Mouse (Mus musculus): ENCODE results near the gene Cux2. TPM values are rescaled to one million over a fixed set of nuclear protein-coding genes. Genes with fewer than 3 reads are reported as not detected.

Cux2 gene
- polyA plus RNA-seq, 1 experiment from 2014 or later, result 1.5 TPM

- Histone ChIP-seq H3K27ac (ENCODE audit: low read depth, low read length) (no peak overlapping the region), H3K4me1 (replicated peaks; ENCODE audit: control insufficient read depth, insufficient read depth, low read length) (0 out of 2 replicates have a peak, but pooled peaks cover 3% of the 10 kb centered on the region), H3K27me3 (replicated peaks; ENCODE audit: control insufficient read depth, insufficient read depth, low read length) (peaks cover 39% of the 10 kb centered on the region), H3K9me3 (ENCODE audit: control insufficient read depth) (no peaks in the 10 kb centered on the region), H3K4me3 (ENCODE audit: low read depth, low read length) (peak overlapping the region; percentile 70; the same call in 1 of the 2 replicates), H3K9ac (ENCODE audit: low read depth, low read length) (no peak overlapping the region), H3K4me2 (replicated peaks; ENCODE audit: low read depth) (peak overlapping the region; percentile 89; the same call in 1 of the 2 replicates), H3K36me3 (ENCODE audit: control insufficient read depth, insufficient read depth) (no peaks in the 10 kb centered on the region)
- WGBS, result 12% methylated on average over 20 of the region's 20 CpGs
- no peak for TF ChIP-seq CTCF (IDR thresholded peaks at IDR 0.05; ENCODE audit: low read depth)
- ATAC-seq, result no peak
Measured at GRCm38 (mm10) chr5:122048252-122048651, 1.6 kb downstream of the Cux2 start.

GRCm38 (mm10) chr5:122047791-122048190, 2.1 kb downstream of the Cux2 start:
- Histone ChIP-seq H3K27me3 (replicated peaks; ENCODE audit: control insufficient read depth, insufficient read depth, low read length) (peaks cover 36% of the 10 kb centered on the region), H3K4me3 (ENCODE audit: low read depth, low read length) (no peak overlapping the region), H3K9me3 (ENCODE audit: control insufficient read depth) (no peaks in the 10 kb centered on the region), H3K4me1 (replicated peaks; ENCODE audit: control insufficient read depth, insufficient read depth, low read length) (0 out of 2 replicates have a peak, but pooled peaks cover 3% of the 10 kb centered on the region), H3K27ac (ENCODE audit: low read depth, low read length) (no peak overlapping the region), H3K9ac (ENCODE audit: low read depth, low read length) (no peak overlapping the region), H3K36me3 (ENCODE audit: control insufficient read depth, insufficient read depth) (no peaks in the 10 kb centered on the region), H3K4me2 (replicated peaks; ENCODE audit: low read depth) (no peak overlapping the region)
- no peak for ATAC-seq
- no peak for TF ChIP-seq CTCF (IDR thresholded peaks at IDR 0.05; ENCODE audit: low read depth)
- 59% methylated on average over 5 of the region's 5 CpGs for WGBS

DNA sequence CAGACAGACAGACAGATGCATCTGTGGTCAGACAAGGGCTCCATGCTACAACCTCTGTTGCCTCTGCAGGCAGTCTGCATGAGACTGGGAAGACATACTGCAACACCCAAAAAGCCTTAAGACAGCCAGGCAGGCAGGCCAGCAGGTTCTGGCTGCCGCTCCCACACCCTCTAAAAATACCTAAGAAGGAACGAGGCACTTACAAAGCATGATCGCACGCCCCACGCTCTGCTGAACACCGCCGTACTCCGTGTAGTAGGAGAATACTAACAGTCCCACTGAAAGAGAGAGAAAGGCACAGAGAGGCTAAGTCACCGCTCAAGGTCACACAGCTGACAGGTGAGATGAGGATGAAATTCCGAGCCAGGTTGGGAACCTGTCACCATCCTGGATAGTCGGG, 6.3 kb downstream of the Cux2 start:
- no peak for ATAC-seq
- Histone ChIP-seq H3K9ac (ENCODE audit: low read depth, low read length) (no peak overlapping the region), H3K9me3 (ENCODE audit: control insufficient read depth) (no peaks in the 10 kb centered on the region), H3K27me3 (replicated peaks; ENCODE audit: control insufficient read depth, insufficient read depth, low read length) (peaks cover 16% of the 10 kb centered on the region), H3K4me3 (ENCODE audit: low read depth, low read length) (no peak overlapping the region), H3K36me3 (ENCODE audit: control insufficient read depth, insufficient read depth) (no peaks in the 10 kb centered on the region), H3K27ac (ENCODE audit: low read depth, low read length) (no peak overlapping the region), H3K4me2 (replicated peaks; ENCODE audit: low read depth) (no peak overlapping the region), H3K4me1 (replicated peaks; ENCODE audit: control insufficient read depth, insufficient read depth, low read length) (no peaks in the 10 kb centered on the region)
- 83% methylated on average over 11 of the region's 11 CpGs for WGBS
- TF ChIP-seq CTCF (IDR thresholded peaks at IDR 0.05; ENCODE audit: low read depth), result no peak

- TF ChIP-seq CTCF (IDR thresholded peaks at IDR 0.05; ENCODE audit: low read depth), result no peak
- Histone ChIP-seq H3K4me2 (replicated peaks; ENCODE audit: low read depth) (no peak overlapping the region), H3K9me3 (ENCODE audit: control insufficient read depth) (no peaks in the 10 kb centered on the region), H3K36me3 (ENCODE audit: control insufficient read depth, insufficient read depth) (no peaks in the 10 kb centered on the region), H3K9ac (ENCODE audit: low read depth, low read length) (no peak overlapping the region), H3K4me3 (ENCODE audit: low read depth, low read length) (no peak overlapping the region), H3K4me1 (replicated peaks; ENCODE audit: control insufficient read depth, insufficient read depth, low read length) (no peaks in the 10 kb centered on the region), H3K27ac (ENCODE audit: low read depth, low read length) (no peak overlapping the region), H3K27me3 (replicated peaks; ENCODE audit: control insufficient read depth, insufficient read depth, low read length) (no peaks in the 10 kb centered on the region)
- ATAC-seq, result no peak
- 68% methylated on average over 5 of the region's 5 CpGs for WGBS
Measured at GRCm38 (mm10) chr5:122035278-122035677, 14.6 kb downstream of the Cux2 start.

- H3K36me3 ChIP-seq (ENCODE audit: control insufficient read depth, insufficient read depth), result no peaks in the 10 kb centered on the region
- no peak overlapping the region for H3K4me3 ChIP-seq (ENCODE audit: low read depth, low read length)
- no peaks in the 10 kb centered on the region for H3K9me3 ChIP-seq (ENCODE audit: control insufficient read depth)
- no peaks in the 10 kb centered on the region for H3K4me1 ChIP-seq (replicated peaks; ENCODE audit: control insufficient read depth, insufficient read depth, low read length)
- H3K9ac ChIP-seq (ENCODE audit: low read depth, low read length), result no peak overlapping the region
- H3K27me3 ChIP-seq (replicated peaks; ENCODE audit: control insufficient read depth, insufficient read depth, low read length), result no peaks in the 10 kb centered on the region
- no peak for TF ChIP-seq CTCF (IDR thresholded peaks at IDR 0.05; ENCODE audit: low read depth)
- 75% methylated on average over 4 of the region's 4 CpGs for WGBS
- no peak overlapping the region for H3K4me2 ChIP-seq (replicated peaks; ENCODE audit: low read depth)
- H3K27ac ChIP-seq (ENCODE audit: low read depth, low read length), result no peak overlapping the region
- ATAC-seq, result no peak
Measured at GRCm38 (mm10) chr5:122033167-122033478, 16.8 kb downstream of the Cux2 start.

DNA sequence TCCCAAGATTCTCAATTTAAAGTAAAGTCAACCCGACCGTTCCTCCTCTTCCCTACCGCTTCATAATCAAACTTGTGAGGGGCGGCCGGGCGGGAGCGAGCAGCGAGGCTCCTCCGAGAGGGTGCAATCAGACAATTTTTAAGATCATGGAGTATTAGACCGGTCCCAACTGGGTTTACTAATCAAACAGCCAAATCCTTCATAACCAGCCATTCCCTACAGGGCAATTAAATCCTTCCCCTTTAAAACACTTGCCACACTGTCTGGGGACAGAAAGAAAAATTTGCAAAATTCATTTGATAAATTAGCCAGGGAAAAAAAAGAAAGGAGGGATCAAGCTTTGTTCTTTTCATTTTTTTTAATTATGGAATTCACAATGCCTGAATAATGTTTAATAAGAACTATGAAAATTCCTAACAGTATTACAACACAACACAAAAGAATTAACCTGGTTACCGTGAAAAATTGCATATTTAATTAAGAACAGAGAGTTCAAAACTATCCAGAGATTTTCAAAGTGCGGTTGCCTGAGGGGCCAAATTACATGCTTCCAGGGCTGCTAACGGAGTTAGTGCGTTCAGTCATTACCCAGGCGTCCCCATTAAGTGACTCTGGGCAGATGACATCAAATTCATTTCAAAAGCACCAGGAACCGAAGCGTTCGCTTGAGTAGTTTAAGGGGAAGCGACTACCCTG, 17.3 kb downstream of the Cux2 start:
- 82% methylated on average over 19 of the region's 19 CpGs for WGBS
- Histone ChIP-seq H3K4me3 (ENCODE audit: low read depth, low read length) (no peak overlapping the region), H3K9me3 (ENCODE audit: control insufficient read depth) (no peaks in the 10 kb centered on the region), H3K9ac (ENCODE audit: low read depth, low read length) (no peak overlapping the region), H3K36me3 (ENCODE audit: control insufficient read depth, insufficient read depth) (no peaks in the 10 kb centered on the region), H3K4me2 (replicated peaks; ENCODE audit: low read depth) (no peak overlapping the region), H3K27ac (ENCODE audit: low read depth, low read length) (no peak overlapping the region), H3K27me3 (replicated peaks; ENCODE audit: control insufficient read depth, insufficient read depth, low read length) (no peaks in the 10 kb centered on the region), H3K4me1 (replicated peaks; ENCODE audit: control insufficient read depth, insufficient read depth, low read length) (no peaks in the 10 kb centered on the region)
- TF ChIP-seq CTCF (IDR thresholded peaks at IDR 0.05; ENCODE audit: low read depth), result no peak
- ATAC-seq, result no peak

Measured in intestine, postnatal 0 days (tissue).